Mouse (Mus musculus) kidney, adult 10 weeks (tissue): ENCODE data around the gene Gm8257. TPM values are rescaled to one million over a fixed set of nuclear protein-coding genes. Genes with fewer than 3 reads are reported as not detected.

ENCODE experiments used
- polyA plus RNA-seq: library from polyadenylated mRNA; stranded (reverse); fragments of 350-450 nt; fragmentation: Illumina TruSeq; extraction: RNeasy Lipid Tissue Mini Kit (QIAGEN cat#74804); gene quantifications from one replicate; pipeline ENCODE4 v1.2.3, GENCODE M21; 2014; ENCODE audit warnings: low read depth, low replicate concordance

Gm8257 gene
- not detected for polyA plus RNA-seq

GRCm38 (mm10) chr14:44706356-44706755 lies at the start of gene Gm8257:
Gene Gm8257, minus strand, starts transcription at chr14:44706456.

GRCm38 (mm10) chr14:44750240-44750639 lies 44.0 kb upstream of the Gm8257 start, which contains the start of gene Gm8267:
Gene Gm8267, minus strand, starts transcription at chr14:44750340.

GRCm38 (mm10) chr14:44627737-44628136 lies 78.5 kb downstream of the Gm8257 start, which contains the start of gene Gm5624:
Gene Gm5624, minus strand, starts transcription at chr14:44627938.

Other genes with a start within 250 kb of the Gm8257 start
- not detected for gene BC061237, start 214.0 kb downstream of the Gm8257 start, polyA plus RNA-seq
- gene Gm17093, start 188.2 kb downstream of the Gm8257 start, polyA plus RNA-seq = not detected
- gene Gm8247, start 123.3 kb downstream of the Gm8257 start, polyA plus RNA-seq = not detected
- not detected for gene Gm5624, start 78.5 kb downstream of the Gm8257 start, polyA plus RNA-seq
- not detected for gene Gm8267, start 43.9 kb upstream of the Gm8257 start, polyA plus RNA-seq
- gene Ptgdr, start 152.9 kb upstream of the Gm8257 start, polyA plus RNA-seq = not detected